Mouse (Mus musculus): ENCODE data around the gene Mcts1.

The Mcts1 gene

GRCm38 (mm10) chrX:38656206-38656883, 56.0 kb downstream of the Mcts1 start:
- no peak for DNase-seq (ENCODE audit: low read depth)

Measured in c-Kit-positive CD71-negative TER-119-negative erythroid progenitor cells, embryonic 14.5 days (primary cell).